Mouse (Mus musculus): ENCODE measurements around the gene Ctrc. TPM values are rescaled to one million over a fixed set of nuclear protein-coding genes. Genes with fewer than 3 reads are reported as not detected.

Gene Ctrc
- polyA plus RNA-seq (2012; rRNA removed): not detected in 2 replicates

DNA sequence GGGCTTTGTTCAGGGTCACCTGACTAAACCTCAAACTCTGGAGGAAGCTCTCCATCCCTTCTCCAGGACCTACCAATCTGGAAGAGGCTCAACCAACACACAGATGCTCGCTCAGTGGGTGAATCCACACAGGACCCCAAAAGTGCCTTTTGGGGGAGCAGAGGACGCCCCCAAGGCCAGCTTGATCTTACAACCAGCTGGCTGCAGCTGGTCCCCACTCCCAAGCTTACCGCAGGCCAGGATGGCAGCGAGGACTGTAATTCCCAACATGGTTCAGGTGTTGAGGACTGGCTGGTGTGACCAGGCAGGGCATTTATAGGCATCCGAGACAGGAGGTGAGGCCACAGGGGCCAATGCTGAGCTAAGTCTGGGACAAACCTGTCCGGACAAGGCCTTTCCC, at the start of gene Ctrc:
Ctrc (minus strand) TSS at position 361 of the 400 bp plus-strand sequence.

DNA sequence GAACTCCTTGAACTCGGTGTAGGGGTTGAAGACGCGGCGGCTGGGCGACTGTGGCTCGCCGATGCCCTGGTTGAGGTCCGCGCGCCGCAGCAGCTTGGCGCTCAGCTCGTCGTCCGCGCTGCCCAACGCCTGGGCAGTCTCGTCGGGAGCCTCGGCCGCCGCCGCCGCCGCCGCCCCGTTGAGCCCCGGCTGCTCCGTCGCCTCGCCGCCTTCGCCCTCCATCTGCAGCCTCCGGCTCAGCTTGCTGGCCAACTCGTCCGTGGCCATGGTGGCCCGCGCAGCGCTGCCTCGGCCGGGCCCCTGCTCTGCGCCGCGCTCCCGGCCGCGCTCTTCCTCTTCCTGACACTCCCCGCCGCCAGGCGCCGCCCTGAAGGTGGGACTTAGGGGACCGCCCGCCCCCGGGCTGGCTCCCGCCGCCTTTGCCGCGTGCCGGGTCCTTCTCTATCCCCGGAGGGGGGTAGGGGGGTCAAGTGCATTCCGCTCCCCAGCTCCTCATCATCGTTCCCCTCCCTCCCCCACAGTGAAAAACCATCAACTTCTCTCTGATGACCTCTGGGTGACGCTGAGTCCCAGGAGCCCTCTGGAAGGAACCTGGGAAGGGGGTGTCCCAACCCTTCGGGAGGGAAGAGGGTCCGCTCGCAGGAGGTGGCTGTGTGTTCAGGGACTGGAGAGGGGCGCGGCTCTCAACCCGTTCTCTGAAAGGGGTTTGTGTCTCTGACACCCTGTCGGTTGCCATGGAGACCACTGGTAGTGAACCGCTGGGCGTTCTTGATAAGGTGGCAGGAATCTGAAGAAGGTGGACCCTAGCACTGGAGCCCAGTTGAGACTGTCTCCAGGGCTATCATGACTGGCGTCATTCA, 28.7 kb upstream of the Ctrc start, which contains the start of gene Efhd2:
Efhd2 (minus strand) TSS at position 320 of the 860 bp plus-strand sequence.

DNA sequence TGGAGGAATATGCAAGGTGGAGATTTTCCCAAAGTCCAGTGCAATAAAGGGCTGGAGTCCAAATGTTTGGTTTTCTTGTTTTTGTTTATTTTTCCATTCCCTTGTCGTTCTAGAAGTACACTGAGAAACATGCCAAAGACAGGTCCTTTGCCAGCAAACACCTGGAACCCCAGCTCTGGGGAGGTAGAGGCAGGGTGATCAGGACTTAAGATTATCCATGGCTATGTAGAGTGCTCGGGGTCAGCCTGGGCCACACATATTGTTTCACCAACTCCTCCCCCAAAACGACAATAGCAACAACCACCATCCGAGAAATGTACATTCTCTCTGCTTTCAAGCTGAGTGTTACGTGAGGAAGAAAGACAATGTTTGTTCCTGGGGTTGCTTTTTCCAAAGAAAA, 20.1 kb downstream of the Ctrc start, which contains the start of gene Cela2a:
Cela2a (minus strand) TSS at position 101 of the 400 bp plus-strand sequence.

DNA sequence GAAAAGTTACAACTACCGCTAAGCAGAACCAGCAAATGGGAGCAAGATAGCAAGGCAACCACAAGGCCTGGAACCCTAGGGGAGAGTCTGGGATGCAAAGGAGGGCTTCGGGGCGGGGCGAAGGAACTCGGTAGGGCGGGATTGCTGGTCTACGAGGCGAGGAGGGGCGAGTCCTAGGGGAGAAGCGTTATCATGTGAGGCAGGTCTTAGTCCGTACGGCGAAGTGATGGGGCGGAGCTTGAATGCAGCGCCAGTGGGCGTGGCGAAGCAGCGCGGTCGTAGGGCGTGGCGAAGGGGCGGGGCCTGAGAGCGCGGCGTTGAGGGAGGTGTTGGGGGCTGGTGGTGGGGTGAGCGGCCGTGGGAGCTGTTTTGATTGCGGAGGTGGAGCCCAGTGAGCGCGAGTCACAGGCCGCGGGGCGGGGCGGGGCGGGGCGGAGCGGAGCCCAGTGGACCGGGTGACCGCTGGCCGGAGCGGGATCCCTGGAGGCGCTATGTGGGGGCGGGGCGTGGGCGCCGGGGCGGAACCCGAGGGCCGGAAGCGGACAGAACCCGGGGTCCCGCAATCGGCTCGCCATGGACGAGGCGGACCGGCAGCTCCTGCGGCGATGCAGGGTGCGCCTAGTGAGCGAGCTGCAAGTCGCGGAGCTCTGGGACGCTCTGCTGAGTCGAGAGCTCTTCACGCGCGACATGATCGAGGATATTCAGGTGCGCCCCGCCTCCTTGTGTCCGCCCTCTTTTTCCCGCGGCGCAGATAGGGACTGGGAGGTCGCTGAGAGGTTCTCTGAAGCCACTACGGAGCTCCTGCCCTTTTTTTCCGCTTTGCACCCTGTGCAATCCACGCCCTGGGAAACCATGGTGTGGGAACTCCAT, 52.6 kb downstream of the Ctrc start, which contains the start of gene Casp9:
Casp9 (plus strand) TSS at position 331 of the 870 bp plus-strand sequence.

DNA sequence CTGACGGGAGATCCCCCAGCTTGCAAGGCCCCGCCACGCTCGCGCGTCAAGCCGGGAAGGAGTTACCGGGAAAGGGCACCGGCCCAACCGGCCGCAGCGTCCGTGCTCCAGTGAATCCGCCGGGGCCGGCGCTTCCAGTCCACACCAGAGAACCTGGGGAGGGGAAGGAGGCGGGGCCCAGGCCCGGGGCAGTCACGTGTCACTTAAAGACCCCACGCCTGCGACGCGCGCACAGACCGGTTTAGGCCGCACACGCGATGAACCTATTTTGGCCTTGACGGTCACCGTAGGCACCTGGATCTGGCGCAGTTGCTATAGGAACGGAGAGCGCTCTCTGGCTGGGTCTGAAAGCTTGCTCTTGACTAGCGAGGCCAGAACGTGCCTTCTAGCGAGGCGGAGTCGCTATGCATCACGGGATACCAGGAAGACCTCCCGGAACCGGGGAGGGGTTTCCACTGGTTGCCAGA, 55.6 kb downstream of the Ctrc start, which contains the start of gene Dnajc16:
Dnajc16 (minus strand) TSS at position 408 of the 467 bp plus-strand sequence.

Other genes with a start within 250 kb of the Ctrc start
- 38.0 and 60.0 TPM in 2 replicates for gene Fblim1, start 240.3 kb downstream of the Ctrc start, polyA plus RNA-seq (2012; rRNA removed)
- gene Tmem82, start 227.7 kb downstream of the Ctrc start, polyA plus RNA-seq (2012; rRNA removed): 0.57 and 0.65 TPM in 2 replicates
- gene Slc25a34, start 222.5 kb downstream of the Ctrc start, polyA plus RNA-seq (2012; rRNA removed): 0.10 and 0.21 TPM in 2 replicates
- gene Plekhm2, start 181.5 kb downstream of the Ctrc start, polyA plus RNA-seq (2012; rRNA removed): 20.1 and 29.7 TPM in 2 replicates
- gene Rsc1a1, start 160.8 kb downstream of the Ctrc start, polyA plus RNA-seq (2012; rRNA removed): 9.8 TPM in 1 of 2 replicates, not detected in the other
- 22.3 and 22.6 TPM in 2 replicates for gene Ddi2, start 122.9 kb downstream of the Ctrc start, polyA plus RNA-seq (2012; rRNA removed)
- gene Agmat, start 99.7 kb downstream of the Ctrc start, polyA plus RNA-seq (2012; rRNA removed): 0.40 and 0.66 TPM in 2 replicates
- gene Dnajc16, start 55.4 kb downstream of the Ctrc start, polyA plus RNA-seq (2012; rRNA removed): 8.1 and 11.2 TPM in 2 replicates
- 19.3 and 21.0 TPM in 2 replicates for gene Casp9, start 52.7 kb downstream of the Ctrc start, polyA plus RNA-seq (2012; rRNA removed)
- gene Cela2a, start 20.2 kb downstream of the Ctrc start, polyA plus RNA-seq (2012; rRNA removed): 0.16 TPM in 1 of 2 replicates, not detected in the other
- 42.0 and 42.9 TPM in 2 replicates for gene Efhd2, start 28.6 kb upstream of the Ctrc start, polyA plus RNA-seq (2012; rRNA removed)
- gene Fhad1, start 168.7 kb upstream of the Ctrc start, polyA plus RNA-seq (2012; rRNA removed): 2.2 and 3.9 TPM in 2 replicates
- 7.5 and 8.4 TPM in 2 replicates for gene Tmem51, start 237.9 kb upstream of the Ctrc start, polyA plus RNA-seq (2012; rRNA removed)

Data from central nervous system, embryonic 11.5 days (tissue).